Mouse (Mus musculus) brain, embryonic 14.5 days (tissue): ENCODE results near the gene Efr3b.

Experiments
- CTCF ChIP-seq: fragments of 200-500 bp; IDR thresholded peaks from 2 replicates; pipeline ENCODE4 v1.5.1; 2012; ENCODE audit warnings: inconsistent platforms, mild to moderate bottlenecking, moderate library complexity, borderline replicate concordance; ENCODE audit not compliant: insufficient read depth, insufficient read length; ENCODE audit errors: extremely low read depth
- POLR2A ChIP-seq: fragments of 200-500 bp; IDR thresholded peaks from 2 replicates; pipeline ENCODE4 v1.6.1; 2012; ENCODE audit warnings: mild to moderate bottlenecking, inconsistent platforms, borderline replicate concordance; ENCODE audit not compliant: poor library complexity, insufficient read depth, insufficient read length, severe bottlenecking; ENCODE audit errors: extremely low read depth

- TF ChIP-seq CTCF = no peak
- no peak for TF ChIP-seq POLR2A
Measured at GRCm38 (mm10) chr12:3942026-3942425, 96.7 kb downstream of the Efr3b start.
